In the genomic region with DNA sequence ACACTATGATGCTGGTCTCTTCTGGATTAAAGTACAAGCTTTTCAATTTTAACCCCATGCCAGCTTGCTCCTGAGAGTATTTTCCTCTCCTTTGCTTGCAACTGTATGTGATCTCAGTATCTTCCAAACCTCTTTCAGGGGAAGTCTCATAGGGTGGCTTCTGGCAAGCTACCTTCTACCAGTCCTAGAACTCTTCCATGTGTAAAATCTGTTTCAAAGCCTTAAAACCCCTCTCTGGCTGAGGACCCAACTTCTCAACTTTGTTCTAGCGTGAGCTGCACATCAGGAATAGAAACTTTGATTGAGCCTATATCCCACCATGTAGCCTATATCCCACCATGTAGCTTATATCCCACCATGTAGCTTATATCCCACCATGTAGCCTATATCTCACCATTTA, we compare ENCODE assay signal across 7 mouse cellular contexts. TPM values are rescaled to one million over a fixed set of nuclear protein-coding genes. Genes with fewer than 3 reads are reported as not detected.
DNase-seq lines count a peak whose midpoint lies in the region; ATAC-seq and TF ChIP-seq lines count a peak whose summit lies in the region.

No protein-coding gene starts in this region.

- 66% methylated on average over 1 of the region's 1 CpGs for WGBS in lung, adult 2 months
- 40% methylated on average over 1 of the region's 1 CpGs for WGBS in embryonic facial prominence, embryonic 15.5 days
- WGBS in limb, embryonic 12.5 days = 68% methylated on average over 1 of the region's 1 CpGs
- WGBS in small intestine, adult 2 months = 45% methylated on average over 1 of the region's 1 CpGs

- no peak for TF ChIP-seq CTCF in lung, adult 2 months (IDR thresholded peaks at IDR 0.05; ENCODE audit: insufficient read depth, low read length)
- no peak for TF ChIP-seq CTCF in small intestine, adult 2 months (IDR thresholded peaks at IDR 0.05; ENCODE audit: extremely low read depth, insufficient read length, insufficient replicate concordance, low read depth, low read length)

- H3K9me3 ChIP-seq in embryonic facial prominence, embryonic 15.5 days (replicated peaks) = no peaks in the 10 kb centered on the region
- no peaks in the 10 kb centered on the region for H3K9me3 ChIP-seq in limb, embryonic 12.5 days

- H3K9ac ChIP-seq in embryonic facial prominence, embryonic 15.5 days = peak overlapping the region; percentile 33; the same call in 1 of the 2 replicates
- no peak overlapping the region for H3K9ac ChIP-seq in limb, embryonic 12.5 days (replicated peaks)

- no peak for DNase-seq in lung, adult 2 months
- DNase-seq in lung, postnatal 36 days = no peak
- no peak for DNase-seq in ovary, postnatal 10 days (ENCODE audit: low spot score)
- no peak for DNase-seq in layer of hippocampus, postnatal 10 days (ENCODE audit: low spot score in 2 of 2)

- ATAC-seq in embryonic facial prominence, embryonic 15.5 days (ENCODE audit: insufficient number of reproducible peaks, low FRiP score, low TSS enrichment, low read depth) = no peak
- no peak for ATAC-seq in limb, embryonic 12.5 days (ENCODE audit: insufficient number of reproducible peaks, insufficient read depth, low FRiP score, low TSS enrichment, low read depth)

- H3K4me2 ChIP-seq in embryonic facial prominence, embryonic 15.5 days (replicated peaks) = peak overlapping the region; percentile 84
- peak overlapping the region; percentile 95 for H3K4me2 ChIP-seq in limb, embryonic 12.5 days

- no peaks in the 10 kb centered on the region for H3K36me3 ChIP-seq in embryonic facial prominence, embryonic 15.5 days
- no peaks in the 10 kb centered on the region for H3K36me3 ChIP-seq in limb, embryonic 12.5 days
- H3K36me3 ChIP-seq in small intestine, adult 2 months (ENCODE audit: control insufficient read depth, insufficient read depth, low read length) = no peaks in the 10 kb centered on the region

- TF ChIP-seq POLR2A in lung, adult 2 months (IDR thresholded peaks at IDR 0.05; ENCODE audit: borderline replicate concordance, extremely low read depth, low read depth, low read length) = no peak
- no peak for TF ChIP-seq POLR2A in small intestine, adult 2 months (IDR thresholded peaks at IDR 0.05; ENCODE audit: low read depth, low read length)

- H3K27ac ChIP-seq in embryonic facial prominence, embryonic 15.5 days (replicated peaks) = peak overlapping the region; percentile 66; the same call in 1 of the 2 replicates
- H3K27ac ChIP-seq in limb, embryonic 12.5 days = no peak overlapping the region
- peak overlapping the region; percentile 87 for H3K27ac ChIP-seq in small intestine, adult 2 months (ENCODE audit: insufficient read depth, low read depth, low read length)

- no peaks in the 10 kb centered on the region for H3K27me3 ChIP-seq in embryonic facial prominence, embryonic 15.5 days
- H3K27me3 ChIP-seq in limb, embryonic 12.5 days = peaks cover 24% of the 10 kb centered on the region
- H3K27me3 ChIP-seq in small intestine, adult 2 months (ENCODE audit: control insufficient read depth, insufficient read depth, low read length) = no peaks in the 10 kb centered on the region

- H3K4me3 ChIP-seq in lung, adult 2 months (replicated peaks; ENCODE audit: extremely low read depth, low read depth, low read length) = peak overlapping the region; percentile 70
- H3K4me3 ChIP-seq in embryonic facial prominence, embryonic 15.5 days (replicated peaks) = peak overlapping the region; percentile 53
- H3K4me3 ChIP-seq in limb, embryonic 12.5 days (replicated peaks) = peak overlapping the region; percentile 54
- peak overlapping the region; percentile 68 for H3K4me3 ChIP-seq in small intestine, adult 2 months (ENCODE audit: low read depth, low read length)

- H3K4me1 ChIP-seq in lung, adult 2 months (ENCODE audit: control insufficient read depth, insufficient read depth, low read length) = peaks cover 4% of the 10 kb centered on the region
- peaks cover 19% of the 10 kb centered on the region for H3K4me1 ChIP-seq in embryonic facial prominence, embryonic 15.5 days
- H3K4me1 ChIP-seq in limb, embryonic 12.5 days (replicated peaks) = peaks cover 9% of the 10 kb centered on the region
- H3K4me1 ChIP-seq in small intestine, adult 2 months (ENCODE audit: control insufficient read depth, insufficient read depth, insufficient read length, low read length) = no peaks in the 10 kb centered on the region; the same call in 1 of the 2 replicates

RNA-seq across cellular contexts. Expression of a gene that starts 1.1 kb away (rescaled TPM):
- 4.1 and 7.1 TPM in 2 replicates for polyA plus RNA-seq in lung, adult 2 months (2012; rRNA removed)
- polyA plus RNA-seq in embryonic facial prominence, embryonic 15.5 days (2015; fragmentation: Nextera tagmentation; extraction: Ambion mirVana) = 11.1 and 14.7 TPM in 2 replicates
- polyA plus RNA-seq in limb, embryonic 12.5 days (2016; fragmentation: Nextera tagmentation; extraction: Ambion mirVana) = 8.7 and 8.8 TPM in 2 replicates
- polyA plus RNA-seq in small intestine, adult 2 months (2012; rRNA removed) = 1.5 and 3.9 TPM in 2 replicates
- 10 to 100 TPM; 16.5 to 18.1 TPM for total RNA-seq in layer of hippocampus, postnatal 10 days (2021)
